Mouse (Mus musculus) G1E (cell line): ENCODE data around the gene Rdh19. TPM values are rescaled to one million over a fixed set of nuclear protein-coding genes. Genes with fewer than 3 reads are reported as not detected.

Source experiments
- ATAC-seq: 2 replicates; pipeline ENCODE4 v1.8.0; 2016; ENCODE audit warnings: mild to moderate bottlenecking; ENCODE audit not compliant: insufficient number of reproducible peaks, poor library complexity, low FRiP score, severe bottlenecking; ENCODE audit errors: extremely low read depth
- DNase-seq: peaks from one replicate; pipeline ENCODE4 v3.0.0; 2012; ENCODE audit warnings: low spot score
- H3K27me3 ChIP-seq: 2 replicates; pipeline ENCODE4 v1.6.1; 2012; ENCODE audit warnings: mild to moderate bottlenecking, low read length, inconsistent platforms; ENCODE audit not compliant: insufficient read depth
- H3K36me3 ChIP-seq: replicated peaks from 2 replicates; pipeline ENCODE3; 2012; ENCODE audit warnings: mild to moderate bottlenecking, inconsistent platforms
- H3K4me1 ChIP-seq: 2 replicates; pipeline ENCODE4 v1.6.1; 2012; ENCODE audit warnings: low read depth, low read length, inconsistent platforms, mixed read lengths; ENCODE audit not compliant: insufficient read depth
- H3K4me3 ChIP-seq: 2 replicates; pipeline ENCODE4 v1.5.1; 2012; ENCODE audit warnings: low read depth, mild to moderate bottlenecking, inconsistent platforms, low read length, moderate library complexity, mixed read lengths
- H3K9me3 ChIP-seq: replicated peaks from 2 replicates; pipeline ENCODE4 v1.6.1; 2012; ENCODE audit warnings: inconsistent platforms
- CTCF ChIP-seq: IDR thresholded peaks from 2 replicates; pipeline ENCODE4 v1.5.1; 2012; ENCODE audit warnings: low read depth, low read length, inconsistent platforms, mixed read lengths
- GATA1 ChIP-seq: IDR thresholded peaks from 2 replicates; pipeline ENCODE4 v1.6.1; 2012; ENCODE audit warnings: borderline replicate concordance, low read length, inconsistent platforms, mixed read lengths
- GATA2 ChIP-seq: IDR thresholded peaks from 2 replicates; pipeline ENCODE4 v1.6.1; 2012; ENCODE audit warnings: low read depth, low read length, inconsistent platforms, borderline replicate concordance
- POLR2AphosphoS5 ChIP-seq: IDR thresholded peaks from 2 replicates; pipeline ENCODE4 v1.6.1; 2012; ENCODE audit warnings: low read depth, low read length, inconsistent platforms; ENCODE audit not compliant: insufficient replicate concordance
- TAL1 ChIP-seq: conservative IDR thresholded peaks from 2 replicates; pipeline ENCODE4 v1.6.1; 2012; ENCODE audit warnings: low read depth, low read length, inconsistent platforms, mixed read lengths
- polyA plus RNA-seq: library from polyadenylated mRNA; stranded (reverse); fragments of >175 nt; gene quantifications from 2 replicates; pipeline ENCODE4 v1.2.3, GENCODE M21; 2012
- total RNA-seq, 2 experiments: library from RNA; stranded (forward) in 1 of 2; stranded (reverse) in 1 of 2; fragments of 200-1000 nt in 1 of 2; fragments of >200 nt in 1 of 2; fragmentation: Nextera tagmentation in 1 of 2; gene quantifications; 2 replicates each; pipeline ENCODE4 v1.2.3; 2014 to 2017

Rdh19 gene
- total and polyA plus RNA-seq, 3 experiments: 0.11 TPM; not detected in 2

GRCm38 (mm10) chr10:127878262-127879057 is 28.7 kb downstream of the Rdh19 start:
- ATAC-seq: no peak
- Histone ChIP-seq H3K9me3 (no peaks in the 10 kb centered on the region), H3K36me3 (no peaks in the 10 kb centered on the region), H3K27me3 (0 out of 2 replicates have a peak, but pooled peaks cover under 1% of the 10 kb centered on the region), H3K4me3 (peak overlapping the region; percentile 56; the same call in 1 of the 2 replicates), H3K4me1 (peaks cover 60% of the 10 kb centered on the region)
- DNase-seq: no peak
- no peak for TF ChIP-seq TAL1
- no peak for TF ChIP-seq GATA1
- TF ChIP-seq POLR2AphosphoS5: no peak
- TF ChIP-seq CTCF: no peak
- no peak for TF ChIP-seq GATA2

GRCm38 (mm10) chr10:127879155-127879688 is 29.5 kb downstream of the Rdh19 start:
- ATAC-seq (peak; percentile 90), DNase-seq (peak; percentile 47)
- Histone ChIP-seq H3K9me3 (no peaks in the 10 kb centered on the region), H3K36me3 (no peaks in the 10 kb centered on the region), H3K4me3 (peak overlapping the region; percentile 56), H3K4me1 (peaks cover 59% of the 10 kb centered on the region), H3K27me3 (0 out of 2 replicates have a peak, but pooled peaks cover 3% of the 10 kb centered on the region)
- TF ChIP-seq GATA2 (no peak), POLR2AphosphoS5 (no peak), GATA1 (no peak), CTCF (no peak), TAL1 (no peak)

- H3K36me3 ChIP-seq: no peaks in the 10 kb centered on the region
- peaks cover 48% of the 10 kb centered on the region for H3K4me1 ChIP-seq
- no peaks in the 10 kb centered on the region for H3K9me3 ChIP-seq
- TF ChIP-seq TAL1 (no peak), GATA2 (no peak), CTCF (no peak), GATA1 (no peak), POLR2AphosphoS5 (no peak)
- no peak for ATAC-seq
- H3K4me3 ChIP-seq: no peak overlapping the region
- no peak for DNase-seq
- 0 out of 2 replicates have a peak, but pooled peaks cover 3% of the 10 kb centered on the region for H3K27me3 ChIP-seq
Measured at GRCm38 (mm10) chr10:127881041-127881440, 31.3 kb downstream of the Rdh19 start.

- DNase-seq: no peak
- H3K4me3 ChIP-seq: no peak overlapping the region
- no peaks in the 10 kb centered on the region for H3K9me3 ChIP-seq
- TF ChIP-seq GATA2 (no peak), CTCF (no peak), POLR2AphosphoS5 (no peak), GATA1 (no peak), TAL1 (no peak)
- H3K36me3 ChIP-seq: no peaks in the 10 kb centered on the region
- peaks cover 5% of the 10 kb centered on the region; the same call in 1 of the 2 replicates for H3K27me3 ChIP-seq
- peaks cover 12% of the 10 kb centered on the region for H3K4me1 ChIP-seq
- ATAC-seq: no peak
Measured at GRCm38 (mm10) chr10:127886551-127886950, 36.8 kb downstream of the Rdh19 start.

GRCm38 (mm10) chr10:127886971-127887370 is 37.2 kb downstream of the Rdh19 start:
- no peak for ATAC-seq
- TF ChIP-seq GATA2 (no peak), CTCF (no peak), TAL1 (no peak), GATA1 (no peak), POLR2AphosphoS5 (no peak)

GRCm38 (mm10) chr10:127888605-127889004 is 38.9 kb downstream of the Rdh19 start, which contains the start of gene Rdh7:
Gene Rdh7 (minus strand): TSS chr10:127888817.
- no peak for DNase-seq
- peaks cover 11% of the 10 kb centered on the region; the same call in 1 of the 2 replicates for H3K27me3 ChIP-seq
- no peaks in the 10 kb centered on the region for H3K9me3 ChIP-seq
- no peak for TF ChIP-seq TAL1
- TF ChIP-seq POLR2AphosphoS5: no peak
- no peak for TF ChIP-seq GATA2
- TF ChIP-seq GATA1: no peak
- TF ChIP-seq CTCF: no peak
- H3K36me3 ChIP-seq: no peaks in the 10 kb centered on the region
- no peak within 1 kb of the TSS for H3K4me3 ChIP-seq
- peaks cover 2% of the 10 kb centered on the region; the same call in 1 of the 2 replicates for H3K4me1 ChIP-seq
- ATAC-seq: no peak

More at GRCm38 (mm10) chr10:127886971-127887370, 37.2 kb downstream of the Rdh19 start:
- DNase-seq: no peak
- no peaks in the 10 kb centered on the region for H3K36me3 ChIP-seq
- H3K4me1 ChIP-seq: peaks cover 11% of the 10 kb centered on the region
- no peak overlapping the region for H3K4me3 ChIP-seq
- peaks cover 8% of the 10 kb centered on the region; the same call in 1 of the 2 replicates for H3K27me3 ChIP-seq
- H3K9me3 ChIP-seq: no peaks in the 10 kb centered on the region
